Mouse (Mus musculus): ENCODE data around the gene Slc25a41.

The Slc25a41 gene

GRCm38 (mm10) chr17:57041554-57041953 lies at the start of gene Slc25a41:
Gene Slc25a41 (minus strand): TSS chr17:57041654.
- DNase-seq (ENCODE audit: low read depth): no peak

GRCm38 (mm10) chr17:57087049-57087832 lies 45.8 kb upstream of the Slc25a41 start, which contains the start of gene Tubb4a:
Gene Tubb4a (minus strand): TSS chr17:57087782.
- DNase-seq (ENCODE audit: low read depth): no peak

- DNase-seq (ENCODE audit: low read depth): no peak
Observed at GRCm38 (mm10) chr17:57085970-57086757, 44.7 kb upstream of the Slc25a41 start.

- no peak for DNase-seq (ENCODE audit: low read depth)
Observed at GRCm38 (mm10) chr17:57082481-57082880, 41.0 kb upstream of the Slc25a41 start.

- no peak for DNase-seq (ENCODE audit: low read depth)
Observed at GRCm38 (mm10) chr17:57081234-57081842, 39.9 kb upstream of the Slc25a41 start.

- DNase-seq (ENCODE audit: low read depth): no peak
Observed at GRCm38 (mm10) chr17:57079919-57080318, 38.5 kb upstream of the Slc25a41 start.

- DNase-seq (ENCODE audit: low read depth): peak; percentile 85
Observed at GRCm38 (mm10) chr17:57078336-57078735, 36.9 kb upstream of the Slc25a41 start, which contains the start of gene Dennd1c. Gene Dennd1c (minus strand): TSS chr17:57078514.

- no peak for DNase-seq (ENCODE audit: low read depth)
Observed at GRCm38 (mm10) chr17:57076916-57077315, 35.5 kb upstream of the Slc25a41 start.

- no peak for DNase-seq (ENCODE audit: low read depth)
Observed at GRCm38 (mm10) chr17:57070699-57071098, 29.2 kb upstream of the Slc25a41 start.

GRCm38 (mm10) chr17:57070272-57070671 lies 28.8 kb upstream of the Slc25a41 start:
- DNase-seq (ENCODE audit: low read depth): no peak

GRCm38 (mm10) chr17:57066908-57067307 lies 25.5 kb upstream of the Slc25a41 start:
- DNase-seq (ENCODE audit: low read depth): no peak

- no peak for DNase-seq (ENCODE audit: low read depth)
Observed at GRCm38 (mm10) chr17:57063031-57063430, 21.6 kb upstream of the Slc25a41 start.

- DNase-seq (ENCODE audit: low read depth): no peak
Observed at GRCm38 (mm10) chr17:57062548-57062947, 21.1 kb upstream of the Slc25a41 start.

- DNase-seq (ENCODE audit: low read depth): peak; percentile 71
Observed at GRCm38 (mm10) chr17:57062011-57062521, 20.6 kb upstream of the Slc25a41 start.

GRCm38 (mm10) chr17:57061069-57061468 lies 19.6 kb upstream of the Slc25a41 start:
- DNase-seq (ENCODE audit: low read depth): peak; percentile 60

- DNase-seq (ENCODE audit: low read depth): peak; percentile 99
Observed at GRCm38 (mm10) chr17:57060231-57060801, 18.9 kb upstream of the Slc25a41 start.

- peak; percentile 78 for DNase-seq (ENCODE audit: low read depth)
Observed at GRCm38 (mm10) chr17:57059486-57059977, 18.1 kb upstream of the Slc25a41 start, which contains the start of gene Slc25a23. Gene Slc25a23 (minus strand): TSS chr17:57059863.

GRCm38 (mm10) chr17:57058891-57059485 lies 17.5 kb upstream of the Slc25a41 start, which contains the start of gene Crb3:
Gene Crb3 (plus strand): TSS chr17:57059105.
- DNase-seq (ENCODE audit: low read depth): no peak

GRCm38 (mm10) chr17:57056246-57056645 lies 14.8 kb upstream of the Slc25a41 start:
- DNase-seq (ENCODE audit: low read depth): no peak

- DNase-seq (ENCODE audit: low read depth): peak; percentile 66
Observed at GRCm38 (mm10) chr17:57051679-57052078, 10.2 kb upstream of the Slc25a41 start.

GRCm38 (mm10) chr17:57048816-57049215 lies 7.4 kb upstream of the Slc25a41 start:
- DNase-seq (ENCODE audit: low read depth): no peak

Data from naive thymus-derived CD4-positive, alpha-beta T cell, adult 2 months (primary cell).